Mouse (Mus musculus): ENCODE measurements around the gene Trdn.

The Trdn gene

GRCm38 (mm10) chr10:33080254-33080653, at the start of gene Trdn:
Gene Trdn, plus strand, starts transcription at chr10:33080554.
- no peak for DNase-seq (ENCODE audit: low read depth, low spot score)

DNA sequence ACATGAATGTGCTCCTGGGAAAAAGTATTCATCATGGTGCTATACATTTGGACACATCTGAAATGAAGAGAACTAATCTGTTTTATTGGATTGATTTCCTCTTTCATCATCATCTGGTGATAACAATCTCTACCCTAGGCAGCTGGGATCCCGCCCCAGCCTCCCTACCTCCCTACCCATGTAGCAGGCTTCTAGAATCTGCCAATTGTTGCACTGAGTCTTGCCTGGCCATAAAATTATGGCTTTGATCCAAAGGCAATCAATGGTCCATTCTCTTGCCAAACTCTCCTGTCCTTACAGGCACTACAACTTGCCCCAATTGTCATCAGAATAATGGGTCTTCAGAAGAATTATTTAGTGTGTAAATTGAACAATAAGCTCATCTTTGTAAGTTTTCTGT, 19.6 kb upstream of the Trdn start:
- DNase-seq (ENCODE audit: low read depth, low spot score): no peak

DNA sequence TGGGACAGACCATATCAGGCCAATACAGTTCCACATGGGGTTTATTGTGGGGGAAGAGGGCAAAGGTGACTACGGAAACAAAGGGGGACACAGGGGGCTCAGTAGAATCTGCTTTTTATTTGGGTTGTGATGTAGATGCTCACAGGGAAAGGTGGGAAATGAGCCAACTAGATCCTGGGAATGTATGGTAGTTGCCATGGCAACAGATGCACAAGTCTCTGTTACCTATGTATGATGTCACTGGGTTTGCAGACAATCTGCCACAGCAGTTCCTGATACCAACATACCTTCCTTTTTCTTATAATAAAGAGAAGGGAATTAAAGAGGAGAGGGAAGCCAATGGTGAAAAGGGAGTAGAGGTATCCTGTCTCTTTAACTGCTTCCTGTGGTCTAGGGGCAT, 14.8 kb upstream of the Trdn start:
- no peak for DNase-seq (ENCODE audit: low read depth, low spot score)

DNA sequence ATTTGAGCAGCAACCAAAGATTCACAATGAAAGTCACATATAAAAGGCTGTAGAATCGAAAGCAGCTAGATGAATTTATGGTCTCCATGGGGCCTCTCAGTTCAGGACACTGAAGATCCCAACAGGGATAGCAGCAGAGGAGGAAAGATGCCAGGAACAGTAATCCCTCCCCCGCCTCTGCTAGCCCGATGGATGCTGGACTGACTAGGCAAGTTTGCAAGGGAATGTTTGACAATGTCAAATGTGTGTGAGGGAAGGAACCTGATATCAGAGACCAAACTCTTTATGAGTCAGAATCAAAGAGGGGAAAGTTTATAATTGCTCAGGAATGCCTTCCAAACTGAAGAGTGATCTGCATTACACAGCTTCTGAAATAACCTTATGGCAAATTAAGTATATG, 7.2 kb upstream of the Trdn start:
- no peak for DNase-seq (ENCODE audit: low read depth, low spot score)

DNA sequence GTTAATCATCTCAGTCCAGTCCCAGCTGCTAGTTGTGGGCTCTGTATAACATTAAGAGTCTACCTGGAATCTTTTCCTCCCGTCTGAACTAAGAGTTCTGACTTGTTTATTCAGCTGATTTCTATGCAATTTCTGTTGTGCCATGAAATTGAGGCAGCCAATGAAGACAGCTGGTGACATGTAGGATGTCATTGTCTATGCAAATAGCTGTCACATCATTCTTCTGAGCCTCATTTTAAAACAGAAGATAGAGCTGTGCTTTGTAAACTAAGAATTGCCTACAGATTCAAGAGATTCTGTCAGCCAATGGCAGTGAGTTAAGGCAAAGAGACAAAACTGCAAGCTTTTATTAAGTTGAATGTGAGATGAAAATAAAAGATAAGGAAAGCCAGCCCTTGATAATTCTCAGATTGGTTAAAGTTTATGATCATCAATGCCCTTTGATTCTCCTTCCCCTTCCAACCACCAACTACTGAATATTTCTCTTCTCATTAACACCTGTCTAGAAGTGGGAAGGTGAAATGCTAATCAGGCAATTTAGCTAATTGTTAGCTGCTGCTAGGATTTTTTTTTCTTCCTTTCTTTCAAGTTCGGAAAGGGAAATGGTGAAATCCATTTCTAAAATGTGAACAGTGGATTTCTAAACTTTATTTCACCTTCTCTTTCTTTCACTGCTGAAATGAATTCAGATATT, 1.9 kb downstream of the Trdn start:
- no peak for DNase-seq (ENCODE audit: low read depth, low spot score)

- DNase-seq (ENCODE audit: low read depth, low spot score): no peak
These were observed 2.7 kb downstream of the Trdn start for GRCm38 (mm10) chr10:33082961-33083626.

DNA sequence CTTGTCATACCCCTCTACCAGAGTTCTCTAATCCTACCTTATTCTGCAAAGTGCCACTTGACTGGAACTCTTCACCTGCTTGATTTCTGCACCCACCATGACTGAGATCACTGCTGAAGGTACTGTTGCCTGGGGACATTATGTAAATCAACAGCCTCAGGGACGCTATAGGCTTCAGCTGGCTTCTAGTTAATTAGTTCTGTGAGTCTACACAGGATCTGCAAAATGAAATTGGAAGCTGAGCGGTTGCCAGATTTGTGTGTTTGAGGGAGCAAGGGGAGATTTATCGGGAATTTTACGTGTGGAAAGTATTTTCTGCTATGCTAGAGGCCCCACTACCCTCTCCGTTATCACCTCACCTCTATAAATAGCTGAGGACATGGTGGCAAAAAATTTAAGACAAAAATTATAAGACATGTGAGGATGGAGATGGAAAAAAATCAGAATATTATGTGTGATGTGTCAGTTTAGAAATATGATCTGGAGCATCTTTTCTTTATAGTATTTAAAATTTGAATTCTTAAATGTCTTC, 3.3 kb downstream of the Trdn start:
- DNase-seq (ENCODE audit: low read depth, low spot score): no peak

DNA sequence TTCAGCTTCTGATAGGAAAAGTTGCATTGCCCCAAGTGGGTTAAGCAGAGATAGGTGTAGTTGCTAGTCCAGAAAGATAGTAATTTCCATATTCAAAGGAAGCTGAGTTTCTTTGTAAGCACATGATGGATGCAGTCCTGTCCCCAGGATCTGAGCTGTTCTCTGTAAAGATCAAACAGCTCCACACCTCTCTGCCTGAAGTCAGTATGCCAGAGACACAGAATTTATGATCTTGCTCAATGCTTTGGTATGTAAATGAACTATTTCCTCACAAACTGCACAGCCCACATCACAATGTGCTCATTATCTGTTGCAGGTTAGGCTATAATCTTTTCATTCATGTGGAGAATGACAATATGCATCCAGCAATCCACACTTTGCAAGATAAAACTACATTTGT, 8.0 kb downstream of the Trdn start:
- no peak for DNase-seq (ENCODE audit: low read depth, low spot score)

GRCm38 (mm10) chr10:33092400-33092799, 12.0 kb downstream of the Trdn start:
- DNase-seq (ENCODE audit: low read depth, low spot score): no peak

- DNase-seq (ENCODE audit: low read depth, low spot score): no peak
These were observed 27.6 kb downstream of the Trdn start for GRCm38 (mm10) chr10:33107942-33108341.

DNA sequence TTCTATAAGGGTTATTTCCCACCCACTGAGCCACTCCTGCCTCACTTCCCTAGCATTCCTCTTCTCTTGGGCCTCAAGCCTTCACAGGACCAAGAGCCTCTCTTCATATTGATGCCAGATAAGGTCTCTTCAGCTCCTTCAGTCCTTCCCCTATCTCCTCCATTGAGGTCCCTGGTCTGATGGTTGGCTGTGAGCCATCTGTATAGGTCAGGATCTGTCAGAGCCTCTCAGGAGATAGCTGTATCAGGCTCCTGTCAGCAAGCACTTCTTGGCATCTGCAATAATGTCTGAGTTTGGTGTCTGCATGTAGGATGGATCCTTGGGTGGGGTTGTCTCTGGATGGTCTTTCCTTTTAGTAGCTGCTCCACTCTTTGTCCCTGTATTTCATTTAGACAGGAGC, 42.7 kb downstream of the Trdn start:
- DNase-seq (ENCODE audit: low read depth, low spot score): no peak

GRCm38 (mm10) chr10:33144911-33145310, 64.6 kb downstream of the Trdn start:
- DNase-seq (ENCODE audit: low read depth, low spot score): no peak

- DNase-seq (ENCODE audit: low read depth, low spot score): no peak
These were observed 99.6 kb downstream of the Trdn start for GRCm38 (mm10) chr10:33179731-33180631.

DNA sequence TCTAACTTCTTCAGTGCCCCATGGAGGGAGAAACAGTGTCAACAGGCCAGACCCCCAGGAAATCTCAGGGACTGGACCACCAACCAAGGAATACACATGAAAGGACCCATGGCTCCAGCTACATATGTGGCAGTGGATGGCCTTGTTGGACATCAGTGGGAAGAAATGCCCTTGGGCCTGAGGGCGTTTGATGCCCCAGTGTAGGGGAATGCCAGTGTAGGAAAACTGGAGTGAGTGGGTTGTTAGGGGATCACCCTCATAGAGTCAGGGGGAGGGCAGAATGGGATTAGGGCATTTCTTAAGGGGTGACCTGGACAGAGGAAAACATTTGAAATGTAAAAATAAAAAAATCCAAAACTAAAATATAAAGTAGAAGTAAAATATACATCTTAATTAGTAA, 108.7 kb downstream of the Trdn start:
- DNase-seq (ENCODE audit: low read depth, low spot score): no peak

DNA sequence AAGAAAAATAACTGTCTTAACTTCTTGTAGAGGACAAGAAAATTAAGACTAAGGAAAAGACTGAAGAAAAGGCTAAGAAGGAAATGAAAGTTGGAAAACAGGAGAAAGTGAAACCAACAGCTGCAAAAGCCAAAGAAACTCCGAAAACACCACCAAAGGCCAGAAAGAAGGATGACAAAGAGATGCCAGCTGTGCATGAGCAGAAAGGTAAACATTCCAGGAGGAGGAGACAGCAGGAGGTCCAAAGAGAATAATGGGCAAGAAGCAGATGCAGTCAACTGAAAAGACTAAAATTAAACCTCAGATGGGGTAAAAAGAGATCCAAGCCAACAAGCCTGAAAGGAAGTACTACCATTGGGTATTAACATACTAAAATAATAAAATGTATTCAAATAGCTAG, 115.6 kb downstream of the Trdn start:
- DNase-seq (ENCODE audit: low read depth, low spot score): no peak

DNA sequence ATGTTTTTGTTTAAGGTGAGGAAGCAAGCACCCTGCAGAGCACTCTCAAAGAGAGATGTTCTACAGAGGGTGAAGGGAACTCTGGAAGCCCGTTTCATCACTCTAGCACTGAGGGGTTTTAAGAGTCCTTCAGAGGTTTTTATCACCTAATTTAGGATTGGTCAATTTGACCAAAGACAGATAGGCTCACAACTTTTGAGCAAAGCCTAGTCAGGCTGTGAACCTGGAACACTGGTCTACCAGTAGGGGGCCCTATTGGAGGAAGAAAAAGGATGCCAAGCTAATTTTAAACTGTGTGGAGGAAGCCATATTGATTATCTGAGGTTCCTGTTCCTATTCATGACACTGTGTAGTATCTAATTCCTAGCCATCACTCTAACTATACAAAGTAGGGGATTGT, 117.9 kb downstream of the Trdn start:
- DNase-seq (ENCODE audit: low read depth, low spot score): no peak

- no peak for DNase-seq (ENCODE audit: low read depth, low spot score)
These were observed 130.1 kb downstream of the Trdn start for GRCm38 (mm10) chr10:33210411-33210810.

DNA sequence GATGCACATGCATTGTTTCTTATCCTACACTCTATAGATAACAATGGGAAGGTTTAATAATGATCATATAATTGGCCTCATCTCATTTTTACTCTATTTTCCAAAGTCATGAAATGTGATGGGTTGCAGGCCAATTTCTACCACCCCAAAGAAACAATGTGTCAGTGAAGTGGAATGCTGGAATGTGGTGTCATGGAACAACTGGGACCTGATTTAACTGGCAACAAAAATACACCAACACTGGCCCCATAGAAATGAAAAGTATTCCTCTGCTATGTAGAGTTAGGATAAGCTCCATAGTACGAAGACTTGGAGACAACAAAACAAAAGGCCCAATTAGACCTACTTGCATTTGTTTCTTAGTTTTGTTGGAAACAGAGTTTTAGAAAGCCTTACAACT, 173.6 kb downstream of the Trdn start:
- no peak for DNase-seq (ENCODE audit: low read depth, low spot score)

DNA sequence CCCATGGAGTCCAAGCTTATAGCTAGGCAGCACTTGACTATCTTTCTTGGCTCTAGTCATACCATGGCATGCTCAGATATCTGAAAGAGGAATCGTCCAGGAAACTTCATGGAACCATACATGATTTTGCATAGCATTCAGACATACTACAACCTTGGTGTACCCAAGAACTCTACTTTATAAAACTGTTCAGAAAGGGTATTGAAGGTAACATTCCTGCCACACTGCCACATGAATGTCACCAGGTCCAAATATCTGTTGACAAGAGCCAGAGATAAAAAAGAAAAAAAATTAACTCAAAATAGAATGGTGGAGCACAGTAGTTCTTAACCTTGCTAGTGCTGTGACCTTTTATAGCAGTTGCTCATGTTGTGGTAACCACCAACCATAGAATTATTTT, 175.8 kb downstream of the Trdn start:
- no peak for DNase-seq (ENCODE audit: low read depth, low spot score)

GRCm38 (mm10) chr10:33304982-33305381, 224.6 kb downstream of the Trdn start:
- no peak for DNase-seq (ENCODE audit: low read depth, low spot score)

- DNase-seq (ENCODE audit: low read depth, low spot score): no peak
These were observed 272.7 kb downstream of the Trdn start for GRCm38 (mm10) chr10:33353026-33353425.

- no peak for DNase-seq (ENCODE audit: low read depth, low spot score)
These were observed 286.2 kb downstream of the Trdn start for GRCm38 (mm10) chr10:33366521-33366920.
